Mouse (Mus musculus) layer of hippocampus, adult 8-10 months (tissue): ENCODE measurements at regions not wholly inside any gene's neighbourhood (a gene's known extent, or its start where the extent isn't known, plus 50 kb on each side); places are given as distances from the start of the nearest gene placed in this dataset.

Experiments
- DNase-seq, 2 experiments: peaks; one replicate each; pipeline ENCODE4 v3.0.0; 2022; ENCODE audit warnings: low spot score in 2 of 2

GRCm38 (mm10) chr13:52046700-52047099, 200.2 kb downstream of the Gadd45g start:
- DNase-seq, result no peak

GRCm38 (mm10) chr13:52047937-52048336, 201.5 kb downstream of the Gadd45g start:
- no peak for DNase-seq

DNA sequence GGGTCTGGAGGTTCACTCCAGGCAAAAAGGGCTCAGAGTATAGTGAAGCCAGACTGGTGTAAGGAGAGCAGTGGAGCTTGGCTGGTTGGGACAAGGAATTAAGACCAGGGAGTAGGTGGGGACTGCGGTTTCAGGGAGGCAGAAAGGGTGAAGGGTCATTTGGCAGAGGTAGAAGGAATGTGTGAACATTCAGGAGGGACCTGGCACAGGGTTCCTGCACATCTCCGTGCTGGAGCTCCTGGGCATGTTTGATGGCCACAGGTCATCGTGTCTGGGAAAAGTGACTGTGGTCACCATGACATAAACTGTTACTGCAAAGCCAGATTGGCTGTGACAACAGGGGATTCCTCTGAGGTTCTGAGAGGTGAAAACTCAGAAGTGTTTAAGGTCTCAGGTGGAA, 202.3 kb downstream of the Gadd45g start:
- DNase-seq, result no peak

DNA sequence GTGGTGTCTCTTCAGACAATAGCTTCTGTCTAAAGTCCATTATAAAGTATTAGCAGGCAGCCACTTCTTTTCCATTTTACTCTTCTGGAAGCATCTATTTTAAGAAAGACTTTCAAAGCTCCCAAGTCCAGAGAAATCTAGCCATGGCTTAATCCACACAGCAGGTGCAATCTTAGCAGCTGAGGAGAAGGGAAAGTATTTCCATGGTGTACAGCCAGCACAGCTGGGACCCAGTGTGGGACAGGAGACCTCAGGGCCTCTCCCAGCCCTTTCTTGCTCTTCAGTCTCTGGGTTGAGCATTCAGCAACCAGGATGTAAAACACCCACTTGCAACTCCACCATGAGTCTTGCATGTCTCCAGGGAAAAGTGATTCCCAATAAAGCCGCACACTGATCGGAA, 202.8 kb downstream of the Gadd45g start:
- no peak for DNase-seq

- no peak for DNase-seq
Observed at GRCm38 (mm10) chr13:52055741-52056140, 209.3 kb downstream of the Gadd45g start.

- no peak for DNase-seq
Observed at GRCm38 (mm10) chr13:52057456-52057855, 211.0 kb downstream of the Gadd45g start.

DNA sequence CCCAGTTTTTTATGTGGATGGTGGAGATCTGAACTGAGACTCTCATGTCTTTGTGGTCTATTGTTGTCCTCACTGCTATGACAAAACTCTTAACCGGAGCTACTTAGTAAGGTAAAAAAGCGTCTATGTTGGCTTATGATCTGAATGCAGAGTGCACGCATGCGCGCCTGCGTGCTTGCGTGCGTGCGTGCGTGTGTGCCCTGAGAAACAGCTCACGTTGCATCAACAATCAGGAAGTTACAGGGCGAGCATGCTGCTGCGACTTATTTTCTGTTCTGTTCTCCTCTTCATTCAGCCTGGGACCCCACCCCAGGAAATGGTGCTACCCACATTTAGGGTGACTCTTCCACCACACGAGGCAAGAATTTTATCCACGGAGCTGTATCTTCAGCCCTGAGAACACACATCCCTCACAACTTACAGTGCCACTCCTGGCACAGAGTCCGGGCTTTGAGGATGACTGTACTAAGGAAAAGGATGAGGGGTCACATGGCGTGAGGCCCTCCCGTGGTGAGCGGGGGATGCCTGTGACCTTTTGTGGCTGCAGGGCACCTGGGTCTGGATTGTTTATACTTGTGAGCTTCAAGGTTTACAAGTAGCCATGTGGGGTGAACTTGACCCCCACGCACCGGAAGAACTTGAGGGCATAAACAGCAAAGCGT, 213.4 kb downstream of the Gadd45g start:
- DNase-seq, result no peak

- no peak for DNase-seq
Observed at GRCm38 (mm10) chr13:52060418-52060870, 214.0 kb downstream of the Gadd45g start.

GRCm38 (mm10) chr13:52061454-52061853, 215.0 kb downstream of the Gadd45g start:
- DNase-seq, result no peak

- DNase-seq, result no peak
Observed at GRCm38 (mm10) chr13:52061881-52062280, 215.4 kb downstream of the Gadd45g start.

DNA sequence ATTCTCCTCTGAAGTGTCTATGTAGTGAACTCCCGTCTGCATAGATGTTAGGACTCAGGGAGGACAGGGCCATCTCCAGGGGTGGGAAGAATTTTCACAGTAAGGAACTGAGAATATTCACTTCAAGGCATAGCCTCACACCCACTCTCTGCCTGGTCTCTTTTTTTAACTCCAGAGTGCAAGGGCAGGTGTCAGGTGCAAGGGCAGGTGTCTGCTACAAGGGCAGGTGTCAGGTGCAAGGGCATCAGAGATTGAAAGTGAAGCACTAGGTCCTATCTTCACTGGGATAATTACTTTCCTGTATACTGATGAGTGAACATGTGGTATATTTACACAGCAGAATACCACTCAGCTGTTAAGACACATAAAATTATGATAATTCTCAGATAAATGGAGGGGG, 216.1 kb downstream of the Gadd45g start:
- DNase-seq, result no peak

- no peak for DNase-seq
Observed at GRCm38 (mm10) chr13:52065274-52065673, 218.8 kb downstream of the Gadd45g start.

DNA sequence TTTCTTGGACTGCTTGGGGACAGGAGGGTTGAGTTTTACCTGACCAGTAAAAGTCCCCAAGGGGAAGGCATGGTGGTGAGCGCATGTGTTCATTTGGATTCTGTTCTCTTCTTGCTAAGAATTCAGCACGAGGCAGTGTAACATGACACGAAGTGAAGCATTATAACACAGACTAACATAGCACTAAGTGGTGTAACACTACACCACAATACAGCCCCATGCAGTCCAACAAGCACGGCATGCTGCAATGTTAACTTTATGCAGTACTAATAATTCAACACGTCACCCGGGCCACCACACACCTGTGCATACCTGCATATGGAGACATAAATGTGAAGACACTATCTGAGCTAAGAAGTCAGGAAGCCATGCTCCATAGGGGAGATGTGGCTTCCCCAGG, 219.2 kb downstream of the Gadd45g start:
- DNase-seq, result no peak

- DNase-seq, result no peak
Observed at GRCm38 (mm10) chr13:52067048-52067447, 220.6 kb downstream of the Gadd45g start.

GRCm38 (mm10) chr13:52068886-52069439, 222.5 kb downstream of the Gadd45g start:
- no peak for DNase-seq

GRCm38 (mm10) chr13:52069714-52070113, 223.2 kb downstream of the Gadd45g start:
- DNase-seq, result no peak

DNA sequence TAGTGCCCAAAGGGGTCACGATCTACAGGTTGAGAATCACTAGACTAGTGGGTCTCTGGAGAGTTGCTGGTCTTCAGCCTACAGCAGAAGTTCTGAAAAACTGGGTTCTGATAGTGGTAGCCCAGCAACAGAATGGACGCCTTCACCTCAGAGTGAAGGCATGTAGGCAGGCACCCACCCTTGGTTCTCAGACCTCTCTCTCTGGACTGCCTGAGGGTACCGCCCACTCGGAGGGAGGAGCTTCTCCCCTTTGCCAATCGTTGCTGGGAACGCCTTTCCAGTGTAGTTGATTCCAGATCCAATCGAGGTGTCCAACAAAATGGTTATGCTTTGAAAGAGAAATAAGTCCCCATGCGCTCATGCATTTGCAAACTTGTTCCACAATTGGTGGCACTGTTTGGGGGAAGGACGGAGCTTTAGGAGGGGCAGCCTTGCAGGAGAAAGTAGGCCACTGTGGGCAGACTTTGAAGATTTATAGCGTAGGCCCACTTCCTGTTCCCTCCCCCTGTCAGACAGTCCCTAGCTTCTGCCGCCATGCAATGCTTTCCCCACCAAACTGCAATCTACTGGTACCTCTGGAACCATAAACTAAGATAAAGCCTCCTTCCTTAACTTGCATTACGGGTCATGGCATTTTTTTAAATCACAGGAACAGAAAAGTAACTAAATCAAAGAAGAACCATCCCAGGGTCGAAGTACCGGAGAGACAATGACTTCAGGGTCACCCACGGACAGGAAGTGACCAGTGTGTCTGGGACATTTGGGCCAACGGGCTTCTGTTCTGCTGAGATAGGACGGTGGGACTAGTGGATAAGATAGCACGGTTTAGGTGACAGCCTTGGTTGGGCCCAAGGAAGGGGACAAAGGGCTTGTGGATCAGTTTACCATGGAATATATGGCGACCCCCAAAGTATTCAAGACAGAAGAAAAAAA, 224.5 kb downstream of the Gadd45g start:
- no peak for DNase-seq

- peak; percentile 7 to 9 for DNase-seq
Observed at GRCm38 (mm10) chr13:52077616-52078015, 231.1 kb downstream of the Gadd45g start.

GRCm38 (mm10) chr13:52078561-52078960, 232.1 kb downstream of the Gadd45g start:
- DNase-seq, result no peak

GRCm38 (mm10) chr13:52079678-52080246, 233.3 kb downstream of the Gadd45g start:
- DNase-seq, result no peak

DNA sequence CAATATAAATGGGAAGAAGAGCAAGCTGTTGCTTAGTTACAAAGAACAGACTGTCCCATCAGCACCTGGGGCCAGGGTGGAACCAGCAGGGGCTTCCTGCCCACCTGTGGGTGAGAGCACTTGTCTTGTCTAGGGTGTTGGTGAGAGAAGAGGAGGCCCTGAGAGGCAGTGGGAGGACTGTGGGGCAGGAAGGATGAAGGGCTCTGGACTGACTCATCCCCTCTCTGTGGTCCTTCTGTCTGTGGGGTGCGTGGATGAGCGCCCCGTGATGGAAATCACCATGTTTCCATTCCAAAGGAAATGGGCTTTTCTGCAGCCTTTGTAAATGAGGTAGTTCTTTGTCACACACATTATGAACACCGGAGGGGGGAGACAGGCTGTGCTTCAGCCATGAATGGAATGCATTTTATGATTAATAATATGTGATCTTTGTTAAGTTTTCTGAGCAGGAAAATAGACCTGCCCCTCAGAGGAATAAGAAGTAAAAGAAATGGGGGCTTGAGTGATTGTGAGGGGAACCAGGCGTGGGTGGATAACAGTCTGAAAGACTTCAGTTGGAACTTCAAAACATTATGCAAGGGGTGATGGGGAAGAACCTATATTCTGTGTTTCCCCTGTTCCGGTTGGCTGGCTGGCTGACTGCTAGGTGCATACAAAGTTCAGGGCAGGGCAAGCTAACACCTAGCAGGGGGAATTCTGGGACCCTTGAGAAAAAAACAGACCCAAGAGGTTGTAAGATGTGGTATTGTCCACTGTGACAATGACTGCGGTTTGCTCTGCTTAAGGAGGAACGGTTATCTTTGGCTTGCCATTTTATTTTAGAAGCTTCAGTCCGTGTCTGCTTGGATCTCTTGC, 237.3 kb downstream of the Gadd45g start:
- DNase-seq, result no peak
